Mouse (Mus musculus): ENCODE results near the gene Ptprt. TPM values are rescaled to one million over a fixed set of nuclear protein-coding genes. Genes with fewer than 3 reads are reported as not detected.

The Ptprt gene
- polyA plus RNA-seq, 1 experiment from 2014 or later = 0.79 TPM

- no peak overlapping the region for H3K27ac ChIP-seq (ENCODE audit: low read depth)
- peak; percentile 33; the same call in 1 of the 2 replicates for ATAC-seq
- no peaks in the 10 kb centered on the region for H3K36me3 ChIP-seq (replicated peaks; ENCODE audit: insufficient read depth, low read length)
- H3K4me1 ChIP-seq (ENCODE audit: insufficient read depth) = no peaks in the 10 kb centered on the region
- 67% methylated on average over 4 of the region's 4 CpGs for WGBS (ENCODE audit: insufficient replicate concordance)
- no peak for TF ChIP-seq EP300 (IDR thresholded peaks at IDR 0.05; ENCODE audit: low read depth)
- no peak for TF ChIP-seq CTCF (IDR thresholded peaks at IDR 0.05; ENCODE audit: low read depth)
- H3K27me3 ChIP-seq (ENCODE audit: insufficient read depth, low read length) = no peaks in the 10 kb centered on the region
- no peak overlapping the region for H3K4me3 ChIP-seq (ENCODE audit: low read depth, low read length)
- no peak overlapping the region for H3K9ac ChIP-seq (replicated peaks)
- DNase-seq = no peak
- no peaks in the 10 kb centered on the region for H3K9me3 ChIP-seq (ENCODE audit: low read length)
- H3K4me2 ChIP-seq (ENCODE audit: low read depth, low read length) = no peak overlapping the region
These were observed 529.2 kb downstream of the Ptprt start for GRCm38 (mm10) chr2:162131607-162132304.

- no peak for ATAC-seq
- Histone ChIP-seq H3K4me1 (ENCODE audit: insufficient read depth) (no peaks in the 10 kb centered on the region), H3K36me3 (replicated peaks; ENCODE audit: insufficient read depth, low read length) (no peaks in the 10 kb centered on the region), H3K4me3 (ENCODE audit: low read depth, low read length) (no peak overlapping the region), H3K9me3 (ENCODE audit: low read length) (no peaks in the 10 kb centered on the region), H3K27me3 (ENCODE audit: insufficient read depth, low read length) (no peaks in the 10 kb centered on the region), H3K4me2 (ENCODE audit: low read depth, low read length) (no peak overlapping the region), H3K27ac (ENCODE audit: low read depth) (no peak overlapping the region), H3K9ac (replicated peaks) (no peak overlapping the region)
- 77% methylated on average over 1 of the region's 1 CpGs for WGBS (ENCODE audit: insufficient replicate concordance)
- no peak for DNase-seq
- TF ChIP-seq CTCF (IDR thresholded peaks at IDR 0.05; ENCODE audit: low read depth) = no peak
- TF ChIP-seq EP300 (IDR thresholded peaks at IDR 0.05; ENCODE audit: low read depth) = no peak
These were observed 531.1 kb downstream of the Ptprt start for GRCm38 (mm10) chr2:162129896-162130295.

- Histone ChIP-seq H3K36me3 (replicated peaks; ENCODE audit: insufficient read depth, low read length) (no peaks in the 10 kb centered on the region), H3K27me3 (ENCODE audit: insufficient read depth, low read length) (no peaks in the 10 kb centered on the region), H3K4me1 (ENCODE audit: insufficient read depth) (no peaks in the 10 kb centered on the region), H3K9me3 (ENCODE audit: low read length) (no peaks in the 10 kb centered on the region), H3K4me2 (ENCODE audit: low read depth, low read length) (no peak overlapping the region), H3K4me3 (ENCODE audit: low read depth, low read length) (no peak overlapping the region), H3K9ac (replicated peaks) (no peak overlapping the region), H3K27ac (ENCODE audit: low read depth) (no peak overlapping the region)
- 45% methylated on average over 2 of the region's 2 CpGs for WGBS (ENCODE audit: insufficient replicate concordance)
- TF ChIP-seq EP300 (IDR thresholded peaks at IDR 0.05; ENCODE audit: low read depth) (no peak), CTCF (IDR thresholded peaks at IDR 0.05; ENCODE audit: low read depth) (no peak)
- ATAC-seq (no peak), DNase-seq (no peak)
These were observed 542.9 kb downstream of the Ptprt start for GRCm38 (mm10) chr2:162118041-162118440.

DNA sequence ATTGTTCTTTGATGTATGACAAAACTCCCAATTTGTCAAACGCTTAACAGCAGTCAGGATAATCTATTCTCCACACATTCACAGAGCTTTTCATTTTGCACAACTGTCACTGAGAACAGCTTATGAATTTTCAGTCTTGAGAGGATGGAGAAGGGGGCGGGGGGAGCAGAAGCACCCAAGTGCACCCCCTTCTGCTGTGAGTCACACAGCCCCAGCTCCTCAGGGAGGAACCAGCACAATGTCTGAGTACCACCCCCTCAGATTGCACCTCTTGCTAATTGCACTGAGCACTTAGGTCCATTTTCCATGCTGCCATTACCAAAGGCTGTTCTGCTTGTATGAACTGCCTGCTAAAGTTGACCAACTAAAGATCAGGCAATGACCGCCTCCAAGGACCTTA, 578.6 kb downstream of the Ptprt start:
- ATAC-seq = no peak
- no peaks in the 10 kb centered on the region for H3K9me3 ChIP-seq (ENCODE audit: low read length)
- H3K36me3 ChIP-seq (replicated peaks; ENCODE audit: insufficient read depth, low read length) = no peaks in the 10 kb centered on the region
- no peak for TF ChIP-seq CTCF (IDR thresholded peaks at IDR 0.05; ENCODE audit: low read depth)
- no peak for TF ChIP-seq EP300 (IDR thresholded peaks at IDR 0.05; ENCODE audit: low read depth)
- WGBS (ENCODE audit: insufficient replicate concordance) = 84% methylated on average over 3 of the region's 3 CpGs
- no peak for DNase-seq
- no peaks in the 10 kb centered on the region for H3K4me1 ChIP-seq (ENCODE audit: insufficient read depth)
- H3K9ac ChIP-seq (replicated peaks) = no peak overlapping the region
- H3K27me3 ChIP-seq (ENCODE audit: insufficient read depth, low read length) = no peaks in the 10 kb centered on the region
- H3K27ac ChIP-seq (ENCODE audit: low read depth) = no peak overlapping the region
- H3K4me3 ChIP-seq (ENCODE audit: low read depth, low read length) = no peak overlapping the region
- H3K4me2 ChIP-seq (ENCODE audit: low read depth, low read length) = no peak overlapping the region

GRCm38 (mm10) chr2:162080717-162081398, 580.1 kb downstream of the Ptprt start:
- WGBS (ENCODE audit: insufficient replicate concordance) = 64% methylated on average over 1 of the region's 1 CpGs
- no peak for TF ChIP-seq EP300 (IDR thresholded peaks at IDR 0.05; ENCODE audit: low read depth)
- TF ChIP-seq CTCF (IDR thresholded peaks at IDR 0.05; ENCODE audit: low read depth) = no peak
- ATAC-seq (no peak), DNase-seq (no peak)
- H3K4me1 ChIP-seq (ENCODE audit: insufficient read depth) = no peaks in the 10 kb centered on the region
- no peaks in the 10 kb centered on the region for H3K9me3 ChIP-seq (ENCODE audit: low read length)
- H3K27ac ChIP-seq (ENCODE audit: low read depth) = no peak overlapping the region
- H3K27me3 ChIP-seq (ENCODE audit: insufficient read depth, low read length) = no peaks in the 10 kb centered on the region
- H3K36me3 ChIP-seq (replicated peaks; ENCODE audit: insufficient read depth, low read length) = no peaks in the 10 kb centered on the region
- H3K4me2 ChIP-seq (ENCODE audit: low read depth, low read length) = no peak overlapping the region
- H3K9ac ChIP-seq (replicated peaks) = no peak overlapping the region
- H3K4me3 ChIP-seq (ENCODE audit: low read depth, low read length) = no peak overlapping the region

- H3K4me2 ChIP-seq (ENCODE audit: low read depth, low read length) = no peak overlapping the region
- H3K4me1 ChIP-seq (ENCODE audit: insufficient read depth) = no peaks in the 10 kb centered on the region
- no peaks in the 10 kb centered on the region for H3K9me3 ChIP-seq (ENCODE audit: low read length)
- no peak overlapping the region for H3K27ac ChIP-seq (ENCODE audit: low read depth)
- WGBS (ENCODE audit: insufficient replicate concordance) = 87% methylated on average over 5 of the region's 5 CpGs
- DNase-seq = no peak
- TF ChIP-seq EP300 (IDR thresholded peaks at IDR 0.05; ENCODE audit: low read depth) (no peak), CTCF (IDR thresholded peaks at IDR 0.05; ENCODE audit: low read depth) (no peak)
- H3K4me3 ChIP-seq (ENCODE audit: low read depth, low read length) = no peak overlapping the region
- no peak for ATAC-seq
- H3K36me3 ChIP-seq (replicated peaks; ENCODE audit: insufficient read depth, low read length) = no peaks in the 10 kb centered on the region
- H3K9ac ChIP-seq (replicated peaks) = no peak overlapping the region
- H3K27me3 ChIP-seq (ENCODE audit: insufficient read depth, low read length) = no peaks in the 10 kb centered on the region
These were observed 582.2 kb downstream of the Ptprt start for GRCm38 (mm10) chr2:162078571-162079280.
